Mouse (Mus musculus): ENCODE measurements around the gene Rpl3. TPM values are rescaled to one million over a fixed set of nuclear protein-coding genes. Genes with fewer than 3 reads are reported as not detected.

Gene Rpl3
- polyA plus RNA-seq, 1 experiment: 492 TPM

DNA sequence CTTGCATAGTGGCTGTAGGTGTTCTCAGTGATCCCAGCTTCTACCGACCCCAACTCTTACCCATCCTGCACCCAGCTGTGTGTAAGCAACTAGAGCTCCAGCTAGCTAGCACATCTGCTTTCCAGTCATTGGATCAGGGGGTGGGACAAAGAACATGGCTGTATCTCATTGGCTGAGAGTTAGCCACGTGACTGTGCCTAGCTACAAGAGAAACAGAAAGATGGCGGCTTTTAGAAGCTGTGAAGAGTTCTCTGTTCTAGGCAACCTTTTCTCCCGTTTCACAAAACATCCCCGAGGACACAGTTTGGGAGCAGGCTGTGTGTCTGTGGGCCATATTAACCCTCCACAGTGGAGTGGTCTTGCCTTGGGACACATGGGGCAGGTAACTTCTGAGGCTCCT lies 23.6 kb upstream of the Rpl3 start:
- DNase-seq (ENCODE audit: low read depth): no peak

DNA sequence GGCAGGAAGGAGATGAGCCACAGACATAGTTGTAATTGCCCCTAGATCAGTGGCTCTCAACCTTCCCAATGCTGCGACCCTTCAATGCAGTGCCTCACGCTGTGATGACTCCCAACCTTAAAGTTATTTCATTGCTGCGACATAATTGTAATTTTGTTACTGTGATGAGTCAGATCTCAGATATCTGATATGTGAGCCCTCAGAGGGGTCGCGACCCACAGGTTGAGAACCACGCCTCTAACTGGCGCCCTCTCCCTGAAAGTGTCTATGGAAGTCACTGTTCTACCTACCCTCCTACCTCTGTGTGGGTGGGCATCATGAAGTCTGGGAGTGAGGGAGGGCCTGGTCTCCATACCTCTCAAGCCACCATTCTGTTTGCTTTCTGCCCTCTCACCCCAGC lies 22.7 kb upstream of the Rpl3 start:
- DNase-seq (ENCODE audit: low read depth): no peak

DNA sequence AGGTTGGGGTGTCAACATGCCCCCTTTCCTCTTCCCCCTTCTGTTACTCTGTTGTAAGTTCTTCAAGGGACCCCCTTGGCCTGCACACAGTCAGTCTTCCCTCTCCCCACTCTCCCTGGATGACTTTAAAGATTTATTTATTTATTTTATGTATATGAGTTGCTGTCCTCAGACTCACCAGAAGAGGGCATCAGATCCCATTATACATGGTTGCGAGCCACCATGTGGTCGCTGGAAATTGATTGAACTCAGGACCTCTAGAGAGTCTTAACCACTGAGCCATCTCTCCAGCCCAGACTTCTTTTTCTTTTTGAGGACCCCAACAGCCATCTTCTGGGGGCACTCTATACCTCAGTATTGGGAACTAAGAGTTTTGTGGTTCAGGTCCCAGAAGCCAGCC lies 20.8 kb upstream of the Rpl3 start:
- no peak for DNase-seq (ENCODE audit: low read depth)

DNA sequence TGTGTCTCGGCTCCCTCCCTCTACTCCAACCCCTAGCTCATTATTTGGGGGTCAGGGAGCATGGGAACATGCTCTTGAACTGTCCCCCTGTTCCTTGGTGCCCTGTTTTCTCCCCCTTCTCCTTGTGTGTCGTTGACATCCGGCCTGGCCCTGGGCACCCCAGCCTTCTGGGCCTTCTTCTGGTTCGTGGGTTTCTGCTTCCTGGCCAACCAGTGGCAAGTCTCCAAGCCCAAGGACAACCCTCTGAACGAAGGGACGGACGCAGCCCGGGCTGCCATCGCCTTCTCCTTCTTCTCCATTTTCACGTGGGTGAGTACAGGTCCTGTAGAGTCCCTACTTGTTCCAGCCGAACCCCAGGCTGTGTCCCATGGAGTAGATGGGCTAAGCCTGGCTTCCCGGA lies 19.8 kb upstream of the Rpl3 start:
- DNase-seq (ENCODE audit: low read depth): no peak

DNA sequence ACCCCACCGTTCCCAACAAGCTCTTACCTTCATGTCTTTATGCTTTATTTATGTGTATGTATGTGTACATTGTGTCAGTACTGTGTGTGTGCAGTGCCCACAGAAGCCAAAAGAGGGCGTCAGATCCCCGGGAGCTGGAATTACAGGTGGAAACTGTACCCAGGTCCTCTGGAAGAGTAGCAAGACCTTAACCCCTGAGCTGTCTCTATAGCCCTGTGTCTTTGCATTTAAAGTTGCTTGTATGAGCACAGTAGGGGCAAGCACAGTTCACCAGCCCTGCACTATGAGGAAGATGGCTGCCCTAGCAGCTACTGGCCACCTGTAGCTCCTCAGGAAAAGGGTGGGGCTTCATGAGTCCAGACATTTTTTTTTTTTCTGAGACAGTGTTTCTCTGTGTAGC lies 15.9 kb upstream of the Rpl3 start:
- DNase-seq (ENCODE audit: low read depth): no peak

DNA sequence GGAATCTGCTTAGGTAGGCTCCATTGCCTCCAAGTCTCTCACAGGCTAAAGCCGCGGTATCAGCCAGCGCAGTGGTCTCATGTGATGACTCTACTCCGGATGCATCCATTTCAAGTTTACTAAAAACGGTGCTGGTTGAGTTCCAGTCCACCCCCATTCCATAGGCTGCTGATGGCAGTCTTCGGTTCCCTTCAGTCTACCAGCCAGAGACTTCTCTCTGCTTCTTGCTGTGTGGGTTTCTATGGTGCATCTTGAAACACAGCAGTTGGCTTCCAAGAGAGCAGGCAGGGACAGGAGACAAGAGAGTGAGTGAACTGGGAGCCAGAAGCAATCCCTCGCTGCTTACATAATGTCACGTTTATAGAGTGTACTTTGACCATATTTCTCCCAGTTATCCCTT lies 15.5 kb upstream of the Rpl3 start:
- no peak for DNase-seq (ENCODE audit: low read depth)

DNA sequence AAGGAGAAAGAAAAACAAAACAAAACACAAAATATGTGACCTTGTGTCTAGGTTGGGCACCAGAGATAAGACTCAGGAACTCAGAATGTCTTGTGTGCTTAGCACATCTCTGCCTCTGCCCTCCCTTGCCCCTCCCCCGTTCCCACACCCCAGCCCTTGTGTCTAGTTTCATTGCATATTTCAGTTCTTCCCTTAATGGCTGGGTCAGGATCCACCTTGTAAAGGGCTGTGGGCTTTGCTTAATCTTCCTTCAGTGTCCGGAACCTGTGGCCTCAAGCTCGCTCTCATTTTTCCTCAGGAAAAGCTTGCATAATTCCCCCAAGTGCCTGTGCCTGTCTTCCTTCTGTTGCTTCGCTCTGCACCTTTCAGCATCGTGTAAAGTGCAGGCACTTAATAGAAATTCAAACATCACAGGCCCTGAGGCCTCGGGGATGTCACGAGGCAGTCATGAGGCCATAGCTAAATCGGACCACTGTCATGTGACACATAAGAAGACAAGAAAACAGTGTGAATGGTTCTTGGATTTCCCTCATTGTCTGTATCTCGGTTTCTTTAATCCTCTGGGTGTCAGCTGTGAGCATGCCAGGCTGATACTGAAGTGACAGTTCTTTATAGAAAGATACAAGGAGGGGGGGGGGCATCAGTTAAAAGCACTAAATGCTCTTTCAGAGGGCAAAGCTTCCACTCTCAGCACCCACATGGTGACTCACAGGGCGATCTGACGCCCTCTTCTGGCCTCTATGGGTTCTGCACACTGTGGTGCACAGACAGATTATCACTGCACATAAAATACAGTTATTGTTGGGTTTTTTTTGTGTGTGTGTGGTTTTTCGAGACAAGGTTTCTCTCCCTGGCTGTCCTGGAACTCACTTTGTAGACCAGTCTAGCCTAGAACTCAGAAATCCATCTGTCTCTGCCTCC lies 14.1 kb upstream of the Rpl3 start:
- no peak for DNase-seq (ENCODE audit: low read depth)

DNA sequence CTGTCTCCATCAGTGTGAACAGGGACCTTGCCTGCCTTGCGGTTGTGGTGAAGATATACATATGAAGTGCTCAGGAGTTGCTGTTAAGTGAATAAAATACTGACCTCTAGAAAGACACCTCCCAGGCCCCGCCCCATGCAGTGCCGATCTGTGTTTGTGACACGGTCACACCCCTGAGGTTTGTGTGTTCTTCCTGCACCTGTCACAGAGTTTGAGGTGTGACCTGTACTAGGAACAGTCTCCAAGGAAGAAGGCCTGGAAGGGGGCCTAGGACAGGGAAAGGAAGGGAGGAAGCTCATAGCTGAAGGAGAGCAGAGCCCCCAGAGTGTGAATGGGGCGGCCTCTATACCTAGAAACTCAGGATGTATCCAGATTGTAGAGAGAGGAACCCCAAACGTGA lies 10.8 kb upstream of the Rpl3 start:
- no peak for DNase-seq (ENCODE audit: low read depth)

DNA sequence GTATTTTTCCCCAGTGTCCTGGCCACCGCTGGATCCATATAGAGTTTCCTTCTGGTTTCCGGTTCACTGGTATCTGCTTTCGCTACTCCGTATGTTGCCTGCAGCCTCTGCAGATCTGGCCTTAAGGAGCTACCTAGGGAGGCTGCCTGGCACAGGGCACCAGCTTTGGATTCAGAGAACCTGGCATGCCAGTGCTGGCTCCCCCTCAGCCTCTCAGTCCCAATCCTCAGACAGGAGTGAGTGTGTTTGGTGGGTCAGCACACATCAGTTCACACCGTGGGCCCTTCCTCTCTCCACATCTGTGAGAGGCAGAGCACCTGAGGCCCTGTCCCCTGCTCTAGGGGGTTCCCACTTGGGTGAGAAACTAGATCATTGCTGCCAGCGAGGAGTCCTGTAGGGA lies 9.8 kb upstream of the Rpl3 start:
- DNase-seq (ENCODE audit: low read depth): no peak

DNA sequence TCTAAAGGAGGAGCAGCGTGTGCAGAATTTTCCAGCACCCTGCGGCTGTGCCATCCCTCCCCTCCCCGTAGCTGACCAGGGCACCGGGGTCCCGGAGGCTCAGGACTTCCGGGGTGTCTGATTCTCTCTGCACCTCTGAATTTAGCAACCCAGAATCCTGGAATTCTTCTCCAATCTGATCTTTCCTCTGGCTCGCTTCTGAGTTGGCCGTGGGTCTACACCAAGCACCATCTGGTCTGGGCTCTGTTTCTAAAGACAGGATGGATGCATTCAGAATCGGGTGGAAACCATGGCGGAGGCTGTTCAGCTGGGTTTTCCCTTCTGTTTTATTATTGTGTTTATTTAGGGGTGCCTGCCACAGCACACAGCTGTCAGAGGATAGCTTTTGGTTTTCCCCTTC lies 9.2 kb upstream of the Rpl3 start:
- no peak for DNase-seq (ENCODE audit: low read depth)

DNA sequence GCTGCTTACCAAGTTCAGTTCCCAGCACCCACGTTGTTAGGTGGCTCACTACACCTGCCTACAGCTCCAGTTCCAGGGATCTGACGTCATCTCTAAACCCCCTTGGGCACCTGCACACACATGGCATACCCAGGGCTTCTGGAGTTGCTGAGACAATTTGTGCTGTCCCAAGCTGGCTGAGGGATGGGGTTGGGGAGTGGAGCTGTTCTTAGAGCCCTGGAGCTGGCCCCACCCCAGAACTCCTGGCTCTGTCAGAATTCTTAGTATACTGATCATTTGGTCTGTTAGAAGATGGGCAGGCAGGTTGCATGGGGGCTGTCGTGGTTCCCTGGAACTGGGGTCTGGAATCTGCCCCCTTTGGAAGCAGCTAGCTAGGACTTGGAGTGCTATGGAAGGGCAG lies 8.5 kb upstream of the Rpl3 start:
- no peak for DNase-seq (ENCODE audit: low read depth)

DNA sequence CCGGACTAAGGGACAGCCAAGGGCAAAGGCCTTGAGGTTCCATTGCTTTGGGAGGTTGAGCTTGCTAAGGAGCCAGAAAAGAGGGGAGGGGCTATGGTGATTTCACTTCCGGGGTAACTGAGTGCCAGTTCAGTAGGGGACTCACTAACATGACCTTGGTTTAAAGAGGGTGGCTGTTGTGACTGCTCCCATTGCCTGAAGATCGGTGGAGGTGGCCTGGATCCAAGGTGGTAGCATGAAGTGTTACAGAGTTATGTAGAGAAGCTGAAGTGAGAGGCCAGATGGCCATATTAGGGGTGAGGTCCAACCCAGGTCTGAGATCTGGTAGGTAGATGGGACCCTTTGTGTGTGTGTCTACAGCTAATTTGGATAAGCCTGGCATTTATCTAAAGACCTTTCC lies 7.8 kb upstream of the Rpl3 start:
- no peak for DNase-seq (ENCODE audit: low read depth)

DNA sequence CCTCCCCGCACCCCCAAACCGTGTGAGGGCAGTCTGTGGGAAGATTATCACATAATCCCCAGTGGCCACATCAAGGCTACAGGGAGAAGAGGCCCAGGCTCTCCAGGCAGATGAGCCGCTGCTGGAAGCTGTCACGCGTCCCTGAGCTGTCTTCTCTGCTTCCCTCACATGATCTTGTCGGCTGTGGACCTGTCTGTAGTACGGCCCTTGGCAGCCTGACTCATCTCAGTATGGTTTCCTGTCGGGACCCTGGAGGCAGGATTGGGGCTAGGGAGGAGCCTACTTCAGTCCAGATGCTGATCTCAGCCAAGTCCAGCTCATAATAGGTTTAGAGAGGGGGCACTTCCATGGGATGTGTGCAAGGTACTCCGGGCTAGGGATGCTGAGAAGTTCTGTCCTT lies 7.1 kb upstream of the Rpl3 start:
- no peak for DNase-seq (ENCODE audit: low read depth)

DNA sequence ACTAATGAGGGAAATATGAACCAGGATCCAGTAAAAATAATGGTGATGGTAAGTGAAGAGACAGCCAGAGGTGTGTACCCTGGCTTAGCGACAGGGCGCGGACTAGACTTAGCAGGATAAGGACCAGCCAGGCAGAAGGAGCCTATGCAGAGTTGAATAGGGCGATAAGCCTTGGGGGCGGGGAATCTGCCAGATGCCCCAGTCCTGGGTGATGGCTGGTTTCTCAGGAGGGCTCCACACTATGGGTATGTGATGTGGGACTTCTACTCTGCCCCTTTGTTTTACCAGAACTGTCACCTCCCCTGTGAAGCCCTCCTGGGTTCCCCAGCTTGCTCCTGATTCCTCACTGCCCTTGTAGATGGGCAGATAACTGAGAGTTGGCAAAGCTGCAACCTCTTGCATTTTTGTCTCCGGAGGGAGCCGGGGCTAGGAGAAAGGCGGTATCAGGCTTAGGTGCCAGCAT lies 6.4 kb upstream of the Rpl3 start:
- no peak for DNase-seq (ENCODE audit: low read depth)

DNA sequence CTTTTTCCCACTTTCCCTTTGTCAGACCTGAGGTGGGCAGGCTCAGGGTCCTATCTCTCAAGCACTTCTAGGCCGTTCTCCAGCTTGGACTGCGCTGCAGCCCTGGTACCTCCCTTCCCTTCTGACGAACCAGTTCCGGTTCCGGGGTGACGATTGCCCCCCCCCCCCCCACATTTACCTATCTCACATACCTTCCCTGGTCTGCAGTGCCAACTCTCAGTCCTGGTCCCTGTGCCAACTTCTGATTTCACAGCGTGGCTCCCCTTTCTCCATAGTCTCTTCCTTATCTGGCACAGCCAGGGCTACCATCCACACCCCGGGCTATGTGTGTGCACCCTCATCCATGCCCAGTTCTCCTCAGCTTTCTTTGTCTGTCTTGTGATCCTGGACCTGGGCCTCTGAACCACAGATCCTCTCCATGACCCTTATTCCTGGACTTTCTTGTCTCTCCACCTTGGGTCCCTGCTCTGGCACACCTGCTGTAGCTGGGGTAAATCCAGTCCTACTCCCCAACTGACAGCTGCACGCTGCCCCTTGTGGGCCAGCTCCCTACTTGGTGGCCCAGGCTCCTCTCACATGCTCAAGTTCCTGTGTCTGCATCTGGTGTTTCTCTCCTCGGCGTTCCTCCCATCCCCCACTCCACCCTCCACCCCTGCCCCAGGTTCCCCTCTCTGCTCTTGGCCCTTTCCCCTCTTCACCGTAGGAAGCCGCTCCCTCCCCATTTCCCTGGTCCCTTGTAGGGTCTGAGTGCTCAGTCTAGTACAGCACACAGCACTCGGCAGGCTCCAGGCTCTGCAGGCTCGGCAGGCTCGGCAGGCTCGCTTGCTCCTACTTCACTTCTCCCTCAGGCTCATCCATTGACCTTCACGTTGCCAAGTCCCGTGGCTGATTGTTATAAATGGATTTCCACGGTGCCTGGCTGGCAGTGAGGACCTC lies 5.5 kb upstream of the Rpl3 start:
- no peak for DNase-seq (ENCODE audit: low read depth)

DNA sequence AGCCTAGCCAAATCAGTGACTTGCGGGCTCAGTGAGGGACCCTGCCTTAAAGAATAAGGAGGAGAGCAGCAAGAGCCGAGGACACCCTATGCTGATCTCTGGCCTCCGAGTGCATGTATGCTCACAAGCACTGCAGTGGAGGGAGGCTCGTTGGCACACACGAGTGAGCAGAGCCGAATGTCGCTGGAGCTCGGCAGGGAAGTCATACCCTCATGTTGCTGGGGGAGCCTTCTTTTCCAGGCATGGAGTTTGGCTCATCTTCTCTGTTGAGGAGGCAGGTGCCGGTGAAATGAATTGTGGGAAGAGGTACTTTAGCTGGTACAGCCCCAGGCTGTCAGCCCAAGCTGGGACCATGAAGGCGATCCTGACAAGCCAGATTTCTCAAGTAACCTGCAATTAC lies 4.7 kb upstream of the Rpl3 start:
- no peak for DNase-seq (ENCODE audit: low read depth)

DNA sequence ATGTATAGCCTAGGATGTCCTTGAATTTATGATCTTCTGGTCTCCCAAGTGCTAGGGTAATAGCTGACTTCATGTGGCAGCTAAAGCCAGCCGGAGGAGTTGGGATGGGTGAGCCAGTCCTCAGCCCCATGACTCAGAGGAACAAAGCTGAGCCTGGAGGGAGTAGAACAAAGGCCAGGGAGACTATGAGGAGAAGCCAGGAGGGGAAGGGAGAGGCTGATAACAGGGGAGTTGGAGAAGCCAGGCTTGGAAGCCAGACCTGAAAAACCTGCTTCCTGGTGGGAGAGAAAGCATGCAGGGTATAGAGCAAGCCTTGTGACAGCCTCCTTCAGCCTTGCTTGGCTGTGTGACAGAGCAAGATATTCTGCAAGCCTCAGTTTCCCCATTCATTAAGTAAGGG lies 3.9 kb upstream of the Rpl3 start:
- no peak for DNase-seq (ENCODE audit: low read depth)

DNA sequence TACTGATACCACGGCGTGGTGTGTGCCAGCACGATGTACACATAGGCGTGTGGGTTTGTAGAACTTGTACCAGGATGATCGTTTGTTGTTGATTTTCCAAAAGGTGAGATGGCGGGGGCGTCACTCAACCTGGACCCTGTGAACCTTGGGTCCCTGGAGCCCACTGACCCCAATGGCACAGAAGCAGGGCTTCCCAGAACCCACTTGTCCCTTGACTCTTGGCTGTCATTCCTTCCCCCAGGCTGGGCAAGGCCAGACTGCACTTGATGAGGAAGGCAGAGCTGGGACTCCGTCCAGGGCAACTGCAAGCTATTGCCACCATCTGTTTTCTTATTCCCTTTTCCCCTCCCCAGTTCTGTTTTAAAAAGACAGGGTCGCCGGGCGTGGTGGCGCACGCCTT lies 2.5 kb upstream of the Rpl3 start:
- DNase-seq (ENCODE audit: low read depth): no peak

DNA sequence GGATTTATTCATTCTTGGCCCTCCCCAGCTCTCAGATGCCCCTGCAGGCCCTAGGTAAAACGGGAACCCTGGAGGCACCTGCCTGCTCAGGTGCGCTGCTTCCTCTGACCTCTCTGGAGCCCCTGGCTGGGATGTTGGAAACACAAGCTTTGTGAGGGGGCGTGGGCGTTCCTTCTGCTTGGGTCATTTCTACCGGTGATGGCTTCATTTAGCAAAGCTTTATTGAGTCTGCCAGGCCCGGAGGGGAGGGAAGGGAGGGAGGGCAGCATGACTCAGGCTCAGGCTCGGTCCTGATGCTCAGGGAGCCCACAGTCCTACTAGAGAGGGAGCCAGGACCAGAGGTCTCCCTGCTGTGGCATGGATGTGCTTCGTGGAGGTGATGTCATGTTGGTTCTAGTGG lies 931 bp upstream of the Rpl3 start:
- DNase-seq (ENCODE audit: low read depth): no peak

DNA sequence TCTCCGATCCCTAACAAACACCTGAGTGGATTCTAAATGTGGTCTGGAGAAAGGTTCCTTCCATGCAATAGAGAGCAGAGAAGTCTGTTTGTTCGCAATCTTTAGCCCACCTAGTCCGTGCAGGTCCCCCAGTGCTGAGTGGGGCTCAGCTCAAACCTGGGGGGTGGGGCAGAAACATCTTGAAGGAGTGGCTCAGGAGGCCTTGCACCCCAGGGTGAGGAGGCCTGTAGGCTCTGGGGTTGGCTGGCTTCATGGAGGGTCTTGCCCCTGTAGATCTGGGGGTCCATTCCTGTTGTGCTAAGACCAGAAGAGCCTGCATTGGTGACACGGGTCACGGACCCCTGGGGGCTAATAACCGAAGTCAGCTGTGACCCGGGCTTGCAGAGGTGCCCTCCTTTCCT lies 373 bp upstream of the Rpl3 start:
- DNase-seq (ENCODE audit: low read depth): no peak

DNA sequence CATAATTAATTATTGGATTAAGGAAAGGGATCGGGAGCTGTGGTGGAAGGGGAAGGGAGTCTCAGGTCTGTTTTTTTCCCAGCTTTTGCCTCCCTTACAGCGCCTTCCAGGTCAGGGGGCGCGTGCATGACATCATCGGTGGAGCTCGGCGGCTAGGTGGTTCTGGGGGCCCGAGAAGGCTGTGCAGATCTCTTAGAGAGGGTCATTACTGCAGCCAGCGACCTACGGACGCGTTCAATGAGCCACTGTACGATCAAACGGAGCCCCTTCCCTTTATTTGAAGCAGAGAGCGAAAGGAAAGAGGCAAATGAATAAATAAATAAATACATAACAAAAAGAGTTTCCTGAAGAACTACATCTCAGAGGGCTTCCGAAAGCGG lies 937 bp downstream of the Rpl3 start:
- DNase-seq (ENCODE audit: low read depth): no peak

DNA sequence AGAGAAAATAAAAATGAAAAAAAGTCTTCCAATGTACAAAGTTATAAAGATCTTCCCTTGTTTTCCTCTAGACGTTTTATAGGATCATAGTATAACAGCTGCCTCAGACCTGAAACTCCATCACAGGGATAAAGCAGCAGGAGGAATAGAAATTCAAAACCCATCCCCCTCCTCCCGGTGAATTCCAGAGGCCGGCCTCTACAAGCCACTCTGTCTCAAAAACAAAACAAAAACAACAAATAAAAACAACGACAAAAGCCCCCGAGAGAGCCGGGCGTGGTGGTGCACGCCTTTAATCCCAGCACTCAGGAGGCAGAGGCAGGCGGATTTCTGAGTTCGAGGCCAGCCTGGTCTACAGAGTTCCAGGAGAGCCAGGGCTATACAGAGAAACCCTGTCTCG lies 1.5 kb downstream of the Rpl3 start:
- no peak for DNase-seq (ENCODE audit: low read depth)

DNA sequence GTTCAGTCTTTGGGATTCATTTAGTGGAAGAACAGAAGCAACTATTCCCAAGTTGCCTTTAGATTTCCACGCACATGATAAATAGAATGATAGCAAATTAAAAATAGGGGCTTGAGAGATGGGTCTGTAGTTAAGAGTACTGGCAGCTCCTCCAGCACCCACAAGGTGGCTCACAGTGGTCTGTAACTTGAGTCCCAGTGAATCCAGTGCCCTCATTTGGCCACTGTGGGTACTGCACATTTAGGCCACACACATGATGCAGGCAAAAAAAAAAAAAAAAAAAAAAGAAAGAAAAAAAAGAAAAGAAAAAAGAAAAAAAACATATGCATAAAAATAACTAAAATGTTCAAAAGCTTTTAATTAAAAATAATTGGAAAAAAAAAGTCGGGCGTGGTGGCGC lies 3.0 kb downstream of the Rpl3 start:
- DNase-seq (ENCODE audit: low read depth): no peak

Measured in gonadal fat pad, adult 2 months (tissue).